Mouse (Mus musculus) adrenal gland, postnatal 25 days (tissue): ENCODE measurements around the gene Uba3. TPM values are rescaled to one million over a fixed set of nuclear protein-coding genes. Genes with fewer than 3 reads are reported as not detected.

Experiments
- total RNA-seq: library from RNA; stranded (reverse); gene quantifications from 2 replicates; pipeline ENCODE4 v1.2.3, GENCODE M21; 2021

Gene Uba3
- total RNA-seq, 1 experiment from 2014 or later, result 61.6 TPM

Other genes starting within 250 kb of the Uba3 start
- gene Fam19a4, start 145.2 kb downstream of the Uba3 start, total RNA-seq, result 1.9 and 2.2 TPM in 2 replicates
- gene Eogt, start 56.5 kb downstream of the Uba3 start, total RNA-seq, result 39.1 and 65.3 TPM in 2 replicates
- gene Tmf1, start 26.5 kb downstream of the Uba3 start, total RNA-seq, result 45.8 and 49.5 TPM in 2 replicates
- gene Arl6ip5, start 5.0 kb upstream of the Uba3 start, total RNA-seq, result 127 and 130 TPM in 2 replicates
- gene Lmod3, start 47.1 kb upstream of the Uba3 start, total RNA-seq, result not detected in 2 replicates